17 mouse cellular contexts compared by ENCODE assay signal in genomic region chr7:141006914-141007313, GRCm38 (mm10). TPM values are rescaled to one million over a fixed set of nuclear protein-coding genes. Genes with fewer than 3 reads are reported as not detected.
DNase-seq lines count a peak whose midpoint lies in the region; ATAC-seq and TF ChIP-seq lines count a peak whose summit lies in the region.
"Had no signal": no experiment of that assay in that cellular context is flagged by ENCODE, and none has a peak within 500 bp of the region (broad histone marks: within the 10 kb centered on the region; RNA-seq: fewer than 3 reads in every experiment).

No protein-coding gene starts in this region.

- DNase-seq in heart, postnatal 10 days = peak; percentile 19
- DNase-seq in right cerebral cortex, postnatal 14 days = peak; percentile 30
- DNase-seq in right cerebral cortex, adult 18-20 months = no peak
- DNase-seq in brain, embryonic 14.5 days (ENCODE audit: low read depth) = peak; percentile 67
- no peak for DNase-seq in retina, postnatal 1 day
- DNase-seq: cerebellum, adult 2 months; kidney, adult 9 months; liver, embryonic 13.5 days had no signal

- no peaks in the 10 kb centered on the region for H3K36me3 ChIP-seq in heart, embryonic 12.5 days
- no peaks in the 10 kb centered on the region for H3K36me3 ChIP-seq in intestine, postnatal 0 days (ENCODE audit: control insufficient read depth, insufficient read depth)
- H3K36me3 ChIP-seq: embryonic facial prominence, embryonic 10.5 days; forebrain, embryonic 12.5 days; hindbrain, embryonic 13.5 days; liver, embryonic 13.5 days; midbrain, embryonic 13.5 days; neural tube, embryonic 13.5 days had no signal

- peaks cover 15% of the 10 kb centered on the region for H3K4me1 ChIP-seq in heart, embryonic 12.5 days (replicated peaks)
- 0 out of 2 replicates have a peak, but pooled peaks cover 5% of the 10 kb centered on the region for H3K4me1 ChIP-seq in intestine, postnatal 0 days (replicated peaks; ENCODE audit: control insufficient read depth, insufficient read depth, low read length)

- H3K9me3 ChIP-seq in heart, embryonic 12.5 days (replicated peaks) = no peaks in the 10 kb centered on the region
- no peaks in the 10 kb centered on the region for H3K9me3 ChIP-seq in intestine, postnatal 0 days (ENCODE audit: control insufficient read depth)
- H3K9me3 ChIP-seq: embryonic facial prominence, embryonic 10.5 days; forebrain, embryonic 12.5 days; hindbrain, embryonic 13.5 days; liver, embryonic 13.5 days; midbrain, embryonic 13.5 days; neural tube, embryonic 13.5 days had no signal

- 75% methylated on average over 5 of the region's 5 CpGs for WGBS in heart, embryonic 12.5 days
- WGBS in intestine, postnatal 0 days = 76% methylated on average over 5 of the region's 5 CpGs

- intact Hi-C loops in heart, postnatal 10 days (cut with DNase I) = loop anchor here (5.0 kb wide), 1 partner anchor 35 kb away; no protein-coding TSS in a partner anchor

- H3K4me2 ChIP-seq in heart, embryonic 12.5 days = no peak overlapping the region
- H3K4me2 ChIP-seq in intestine, postnatal 0 days (replicated peaks; ENCODE audit: low read depth) = no peak overlapping the region
- H3K4me2 ChIP-seq: forebrain, embryonic 12.5 days; hindbrain, embryonic 13.5 days; liver, embryonic 13.5 days; midbrain, embryonic 13.5 days; neural tube, embryonic 13.5 days had no signal

- ATAC-seq in heart, embryonic 12.5 days (ENCODE audit: insufficient number of reproducible peaks, low FRiP score) = no peak
- ATAC-seq in intestine, postnatal 0 days = no peak
- ATAC-seq: midbrain, embryonic 13.5 days had no signal

- no peak overlapping the region for H3K4me3 ChIP-seq in heart, embryonic 12.5 days
- no peak overlapping the region for H3K4me3 ChIP-seq in intestine, postnatal 0 days (ENCODE audit: low read depth, low read length)
- H3K4me3 ChIP-seq: embryonic facial prominence, embryonic 10.5 days; forebrain, embryonic 12.5 days; hindbrain, embryonic 13.5 days; liver, embryonic 13.5 days; midbrain, embryonic 13.5 days; neural tube, embryonic 13.5 days had no signal

- TF ChIP-seq POLR2A in brain, embryonic 14.5 days (IDR thresholded peaks at IDR 0.05; ENCODE audit: borderline replicate concordance, extremely low read depth, insufficient read depth, insufficient read length, poor library complexity, severe bottlenecking) = no peak

- H3K27me3 ChIP-seq in heart, embryonic 12.5 days (replicated peaks) = 0 out of 2 replicates have a peak, but pooled peaks cover 17% of the 10 kb centered on the region
- no peaks in the 10 kb centered on the region for H3K27me3 ChIP-seq in intestine, postnatal 0 days (replicated peaks; ENCODE audit: control insufficient read depth, insufficient read depth, low read length)
- H3K27me3 ChIP-seq: liver, embryonic 13.5 days; midbrain, embryonic 13.5 days; neural tube, embryonic 13.5 days had no signal

- TF ChIP-seq CTCF in brain, embryonic 14.5 days (IDR thresholded peaks at IDR 0.05; ENCODE audit: borderline replicate concordance, extremely low read depth, insufficient read depth, insufficient read length) = no peak
- TF ChIP-seq CTCF in intestine, postnatal 0 days (IDR thresholded peaks at IDR 0.05; ENCODE audit: low read depth) = no peak

- H3K27ac ChIP-seq in heart, embryonic 12.5 days (ENCODE audit: poor library complexity, severe bottlenecking) = no peak overlapping the region
- no peak overlapping the region for H3K27ac ChIP-seq in intestine, postnatal 0 days (ENCODE audit: low read depth, low read length)
- H3K27ac ChIP-seq: embryonic facial prominence, embryonic 10.5 days; forebrain, embryonic 12.5 days; hindbrain, embryonic 13.5 days; liver, embryonic 13.5 days; midbrain, embryonic 13.5 days; neural tube, embryonic 13.5 days had no signal

- H3K9ac ChIP-seq in heart, embryonic 12.5 days = no peak overlapping the region
- no peak overlapping the region for H3K9ac ChIP-seq in intestine, postnatal 0 days (ENCODE audit: low read depth, low read length)
- H3K9ac ChIP-seq: forebrain, embryonic 12.5 days; hindbrain, embryonic 13.5 days; liver, embryonic 13.5 days; midbrain, embryonic 13.5 days; neural tube, embryonic 13.5 days had no signal

RNA-seq across cellular contexts. Expression of gene Ifitm3, which starts 3.7 kb away (rescaled TPM):
- total RNA-seq in heart, postnatal 10 days (2021) = 100 to 1,000 TPM; 104 to 117 TPM
- 41.8 and 41.9 TPM in 2 replicates for polyA plus RNA-seq in heart, embryonic 12.5 days (2016; fragmentation: Nextera tagmentation; extraction: Ambion mirVana)
- 13.0 and 26.1 TPM in 2 replicates for polyA plus RNA-seq in brain, embryonic 14.5 days (2012; rRNA removed)
- 324 and 334 TPM in 2 replicates for polyA plus RNA-seq in intestine, postnatal 0 days (2015; fragmentation: Nextera tagmentation; extraction: Ambion mirVana)

RNA-seq across cellular contexts. Expression of gene Ifitm6, which starts 10.8 kb away (rescaled TPM):
- total RNA-seq in heart, postnatal 10 days (2021) = under 1 TPM in 1 of 2 experiments, not detected in 1; 0.69 TPM
- not detected in 2 replicates for polyA plus RNA-seq in heart, embryonic 12.5 days (2016; fragmentation: Nextera tagmentation; extraction: Ambion mirVana)
- polyA plus RNA-seq in brain, embryonic 14.5 days (2012; rRNA removed) = 0.73 and 0.77 TPM in 2 replicates
- 0.93 and 1.0 TPM in 2 replicates for polyA plus RNA-seq in intestine, postnatal 0 days (2015; fragmentation: Nextera tagmentation; extraction: Ambion mirVana)
- total RNA-seq: layer of hippocampus, postnatal 25 days had no signal
- polyA plus RNA-seq: embryonic facial prominence, embryonic 10.5 days; forebrain, embryonic 12.5 days had no signal

RNA-seq across cellular contexts. Expression of gene Gm17387, which starts 22.0 kb away (rescaled TPM):
- not detected for total RNA-seq in heart, postnatal 10 days (2021)
- not detected in 2 replicates for polyA plus RNA-seq in heart, embryonic 12.5 days (2016; fragmentation: Nextera tagmentation; extraction: Ambion mirVana)
- polyA plus RNA-seq in brain, embryonic 14.5 days (2012; rRNA removed) = not detected in 2 replicates
- not detected in 2 replicates for polyA plus RNA-seq in intestine, postnatal 0 days (2015; fragmentation: Nextera tagmentation; extraction: Ambion mirVana)
- total RNA-seq: layer of hippocampus, postnatal 25 days had no signal
- polyA plus RNA-seq: cerebellum, adult 2 months; embryonic facial prominence, embryonic 10.5 days; forebrain, embryonic 12.5 days; hindbrain, embryonic 13.5 days; liver, embryonic 13.5 days; midbrain, embryonic 13.5 days; neural tube, embryonic 13.5 days; testis, adult 2 months had no signal

RNA-seq across cellular contexts. Expression of gene Ifitm1, which starts 39.9 kb away (rescaled TPM):
- 1 to 10 TPM; 2.4 to 3.8 TPM for total RNA-seq in heart, postnatal 10 days (2021)
- 3.0 and 3.1 TPM in 2 replicates for polyA plus RNA-seq in heart, embryonic 12.5 days (2016; fragmentation: Nextera tagmentation; extraction: Ambion mirVana)
- 23.4 and 31.8 TPM in 2 replicates for polyA plus RNA-seq in brain, embryonic 14.5 days (2012; rRNA removed)
- 122 and 133 TPM in 2 replicates for polyA plus RNA-seq in intestine, postnatal 0 days (2015; fragmentation: Nextera tagmentation; extraction: Ambion mirVana)

RNA-seq across cellular contexts. Expression of gene Ifitm2, which starts 51.1 kb away (rescaled TPM):
- total RNA-seq in heart, postnatal 10 days (2021) = 100 to 1,000 TPM; 168 to 187 TPM
- 442 and 446 TPM in 2 replicates for polyA plus RNA-seq in heart, embryonic 12.5 days (2016; fragmentation: Nextera tagmentation; extraction: Ambion mirVana)
- 153 and 201 TPM in 2 replicates for polyA plus RNA-seq in brain, embryonic 14.5 days (2012; rRNA removed)
- polyA plus RNA-seq in intestine, postnatal 0 days (2015; fragmentation: Nextera tagmentation; extraction: Ambion mirVana) = 686 and 738 TPM in 2 replicates

Comparison
In these comparisons a context has a peak if more than half of its experiments do, and no peak if none do; other contexts are left out.
1. DNase-seq: peak in heart, postnatal 10 days (2 of 2), right cerebral cortex, postnatal 14 days (single experiment) and brain, embryonic 14.5 days (single experiment); none in right cerebral cortex, adult 18-20 months (single experiment) and retina, postnatal 1 day (single experiment).